Mouse (Mus musculus): Measurements from ENCODE around the gene Il17ra. TPM values are rescaled to one million over a fixed set of nuclear protein-coding genes. Genes with fewer than 3 reads are reported as not detected.

The Il17ra gene
- polyA plus RNA-seq, 1 experiment from 2014 or later: 9.3 TPM

DNA sequence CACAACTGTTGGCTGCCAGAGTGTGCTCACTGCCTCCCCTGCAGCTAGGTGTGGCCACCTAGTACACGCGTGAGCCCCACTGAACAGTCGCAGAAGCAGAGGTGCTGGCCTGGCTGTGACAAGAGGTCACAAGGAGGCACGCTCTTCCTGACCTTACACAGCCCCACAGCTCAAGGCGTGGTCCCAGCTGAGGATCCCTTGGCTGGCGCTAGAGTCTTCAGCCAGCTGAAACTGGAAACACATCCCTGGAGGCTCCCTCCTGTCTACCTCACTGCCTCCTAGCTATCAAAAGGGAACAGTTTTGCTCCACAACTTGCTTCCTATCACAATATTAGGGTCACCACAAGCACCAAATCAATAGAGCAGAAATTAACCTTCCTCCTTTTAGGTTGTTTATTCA, 48.2 kb downstream of the Il17ra start:
- Histone ChIP-seq H3K4me1 (replicated peaks) (peaks cover 53% of the 10 kb centered on the region), H3K9me3 (replicated peaks) (no peaks in the 10 kb centered on the region), H3K4me3 (replicated peaks) (no peak overlapping the region), H3K27ac (peak overlapping the region; percentile 16; the same call in 1 of the 2 replicates), H3K4me2 (no peak overlapping the region), H3K36me3 (peaks cover 33% of the 10 kb centered on the region), H3K27me3 (no peaks in the 10 kb centered on the region), H3K9ac (no peak overlapping the region)
- 83% methylated on average over 6 of the region's 6 CpGs for WGBS (ENCODE audit: insufficient replicate concordance)
- DNase-seq: no peak
- no peak for ATAC-seq (ENCODE audit: low read depth)

DNA sequence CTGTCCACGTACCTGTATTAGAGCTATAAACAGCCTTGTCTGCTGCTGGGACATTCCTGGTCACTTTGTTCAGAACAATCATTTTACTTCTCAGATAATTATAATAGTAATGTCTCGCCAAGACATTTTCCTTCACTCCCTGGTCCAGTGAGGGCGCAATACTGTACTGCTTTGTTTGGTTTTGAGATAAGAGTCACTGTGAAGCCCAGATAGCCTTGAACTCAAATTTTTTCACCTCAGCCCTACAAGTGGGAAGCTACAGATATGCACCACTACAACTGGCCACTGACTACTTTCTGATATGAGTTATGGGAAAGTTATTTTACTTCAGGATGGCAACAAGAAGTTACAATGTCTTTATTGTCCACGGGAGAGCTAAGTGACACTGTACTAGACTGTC, 53.4 kb downstream of the Il17ra start:
- Histone ChIP-seq H3K4me1 (replicated peaks) (peaks cover 62% of the 10 kb centered on the region), H3K4me3 (replicated peaks) (no peak overlapping the region), H3K27ac (peak overlapping the region; percentile 95), H3K36me3 (peaks cover 41% of the 10 kb centered on the region), H3K9ac (peak overlapping the region; percentile 65), H3K4me2 (peak overlapping the region; percentile 54), H3K27me3 (no peaks in the 10 kb centered on the region), H3K9me3 (replicated peaks) (no peaks in the 10 kb centered on the region)
- peak; percentile 90 for ATAC-seq (ENCODE audit: low read depth)
- DNase-seq: peak; percentile 74
- WGBS (ENCODE audit: insufficient replicate concordance): 25% methylated on average over 4 of the region's 4 CpGs

DNA sequence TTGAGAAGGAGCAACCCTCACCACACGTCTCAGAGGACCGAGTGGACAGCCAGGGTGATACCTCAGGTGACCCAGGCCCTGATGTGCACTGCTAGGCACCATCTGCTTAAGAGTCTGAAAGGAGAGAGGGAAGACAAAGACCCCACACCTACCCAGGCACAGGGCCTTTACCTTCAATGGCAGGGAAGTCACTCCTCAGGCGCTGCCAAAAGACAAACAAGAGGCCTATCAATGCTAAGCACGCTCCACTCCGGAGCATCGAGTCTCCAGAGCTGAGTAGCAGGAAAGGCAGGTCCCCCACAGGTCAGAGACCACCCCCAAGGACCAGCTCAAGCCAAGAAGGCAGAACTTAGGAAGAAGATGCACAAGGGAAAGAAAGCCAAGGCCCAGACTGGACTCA, 53.8 kb downstream of the Il17ra start:
- Histone ChIP-seq H3K4me2 (peak overlapping the region; percentile 54), H3K9ac (peak overlapping the region; percentile 65), H3K4me3 (replicated peaks) (no peak overlapping the region), H3K36me3 (peaks cover 41% of the 10 kb centered on the region), H3K27me3 (no peaks in the 10 kb centered on the region), H3K4me1 (replicated peaks) (peaks cover 59% of the 10 kb centered on the region), H3K27ac (peak overlapping the region; percentile 95), H3K9me3 (replicated peaks) (no peaks in the 10 kb centered on the region)
- 34% methylated on average over 6 of the region's 6 CpGs for whole genome bisulfite sequencing (ENCODE audit: insufficient replicate concordance)
- peak; percentile 69 for ATAC-seq (ENCODE audit: low read depth)
- no peak for DNase-seq

DNA sequence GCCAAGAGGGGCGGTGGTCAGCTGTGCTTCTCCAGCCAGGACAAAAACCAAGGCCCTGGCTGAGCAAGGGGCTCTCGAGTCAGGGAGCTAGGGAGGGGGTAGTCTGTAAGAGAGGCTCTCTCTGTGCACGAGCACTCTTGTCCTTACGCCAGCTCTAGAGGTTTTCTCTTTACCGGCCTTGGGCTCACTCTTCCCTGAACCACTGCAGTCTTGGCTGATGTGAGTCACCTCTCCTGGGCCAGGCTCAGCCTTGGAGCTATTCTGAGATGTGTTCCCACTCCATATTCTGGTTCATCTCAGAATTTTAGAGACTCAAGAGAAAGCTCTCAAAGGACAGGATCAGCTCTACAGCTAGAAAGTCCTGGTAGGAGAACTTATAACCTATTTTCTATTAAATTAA, 54.3 kb downstream of the Il17ra start:
- Histone ChIP-seq H3K4me3 (replicated peaks) (no peak overlapping the region), H3K27ac (peak overlapping the region; percentile 95), H3K27me3 (no peaks in the 10 kb centered on the region), H3K4me1 (replicated peaks) (peaks cover 59% of the 10 kb centered on the region), H3K4me2 (peak overlapping the region; percentile 54), H3K9me3 (replicated peaks) (no peaks in the 10 kb centered on the region), H3K9ac (peak overlapping the region; percentile 65), H3K36me3 (peaks cover 45% of the 10 kb centered on the region)
- 75% methylated on average over 5 of the region's 5 CpGs for WGBS (ENCODE audit: insufficient replicate concordance)
- no peak for ATAC-seq (ENCODE audit: low read depth)
- no peak for DNase-seq

DNA sequence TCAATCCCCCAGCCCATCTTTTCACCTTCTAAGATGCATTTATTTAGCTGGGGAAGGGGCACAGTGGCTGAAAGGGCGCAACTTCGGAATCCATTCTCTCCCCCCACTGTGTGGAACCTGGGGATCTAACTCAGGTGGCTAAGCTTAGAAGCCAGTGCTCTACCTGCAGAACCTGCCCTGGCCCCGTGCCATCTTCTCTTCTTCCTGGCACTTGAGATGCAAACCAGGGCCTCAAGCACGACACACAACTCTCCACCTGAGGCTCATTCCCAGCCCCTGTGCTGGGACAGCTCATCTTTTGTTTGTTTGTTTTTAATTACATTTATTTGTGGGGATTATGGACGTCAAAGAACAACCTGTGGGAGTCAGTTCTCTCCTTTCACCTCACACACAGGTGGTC, 56.6 kb downstream of the Il17ra start:
- Histone ChIP-seq H3K4me1 (replicated peaks) (peaks cover 39% of the 10 kb centered on the region), H3K9ac (no peak overlapping the region), H3K4me3 (replicated peaks) (no peak overlapping the region), H3K27ac (no peak overlapping the region), H3K9me3 (replicated peaks) (no peaks in the 10 kb centered on the region), H3K36me3 (peaks cover 43% of the 10 kb centered on the region), H3K27me3 (no peaks in the 10 kb centered on the region), H3K4me2 (no peak overlapping the region)
- ATAC-seq (ENCODE audit: low read depth): no peak
- no peak for DNase-seq
- WGBS (ENCODE audit: insufficient replicate concordance): 86% methylated on average over 5 of the region's 5 CpGs

DNA sequence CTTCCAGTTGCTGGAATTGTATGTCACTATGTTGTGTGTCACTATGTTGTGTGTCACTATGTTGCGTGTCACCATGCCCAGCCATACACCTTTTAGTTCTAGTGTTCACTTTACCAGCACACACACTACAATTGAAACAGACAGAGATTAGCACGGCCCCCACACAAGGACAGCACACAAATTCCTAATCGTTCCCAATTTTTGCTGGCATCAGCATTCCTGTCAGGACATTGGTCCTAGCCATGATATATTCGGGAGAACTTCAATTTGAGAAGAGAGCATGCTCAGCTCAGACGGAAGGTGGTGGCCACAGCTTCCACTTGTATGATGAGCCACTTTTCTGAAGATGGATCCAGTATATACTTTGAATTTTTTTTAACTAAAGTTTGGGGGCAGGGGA, 61.7 kb downstream of the Il17ra start:
- Histone ChIP-seq H3K36me3 (peaks cover 33% of the 10 kb centered on the region), H3K9me3 (replicated peaks) (no peaks in the 10 kb centered on the region), H3K4me3 (replicated peaks) (no peak overlapping the region), H3K27ac (no peak overlapping the region), H3K4me1 (replicated peaks) (peaks cover 16% of the 10 kb centered on the region), H3K27me3 (no peaks in the 10 kb centered on the region), H3K9ac (no peak overlapping the region), H3K4me2 (no peak overlapping the region)
- no peak for DNase-seq
- ATAC-seq (ENCODE audit: low read depth): no peak
- 82% methylated on average over 5 of the region's 5 CpGs for WGBS (ENCODE audit: insufficient replicate concordance)

DNA sequence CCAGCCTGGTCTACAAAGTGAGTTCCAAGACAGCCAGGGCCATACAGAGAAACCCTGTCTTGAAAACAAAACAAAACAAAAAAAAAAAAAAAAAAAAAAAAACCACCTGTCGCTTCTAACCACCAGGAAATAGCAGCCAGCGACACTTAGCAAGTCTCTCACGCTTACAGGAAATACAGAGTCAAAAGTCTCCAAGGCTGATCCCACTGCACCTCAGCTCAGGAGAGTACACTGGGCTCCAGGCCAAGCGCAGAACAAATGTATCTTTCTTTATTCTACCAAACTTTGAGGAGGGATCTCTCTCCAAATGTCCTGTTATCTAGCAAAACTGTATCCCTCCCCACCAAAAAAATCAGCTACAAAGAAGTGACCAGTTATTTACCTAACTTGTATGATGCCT, 66.1 kb downstream of the Il17ra start:
- no peak overlapping the region for H3K4me2 ChIP-seq
- H3K4me3 ChIP-seq (replicated peaks): no peak overlapping the region
- ATAC-seq (ENCODE audit: low read depth): no peak
- no peak overlapping the region for H3K27ac ChIP-seq
- WGBS (ENCODE audit: insufficient replicate concordance): 74% methylated on average over 4 of the region's 4 CpGs
- no peaks in the 10 kb centered on the region for H3K27me3 ChIP-seq
- no peak overlapping the region for H3K9ac ChIP-seq
- H3K9me3 ChIP-seq (replicated peaks): no peaks in the 10 kb centered on the region
- no peaks in the 10 kb centered on the region for H3K36me3 ChIP-seq
- no peak for DNase-seq
- H3K4me1 ChIP-seq (replicated peaks): peaks cover 35% of the 10 kb centered on the region

DNA sequence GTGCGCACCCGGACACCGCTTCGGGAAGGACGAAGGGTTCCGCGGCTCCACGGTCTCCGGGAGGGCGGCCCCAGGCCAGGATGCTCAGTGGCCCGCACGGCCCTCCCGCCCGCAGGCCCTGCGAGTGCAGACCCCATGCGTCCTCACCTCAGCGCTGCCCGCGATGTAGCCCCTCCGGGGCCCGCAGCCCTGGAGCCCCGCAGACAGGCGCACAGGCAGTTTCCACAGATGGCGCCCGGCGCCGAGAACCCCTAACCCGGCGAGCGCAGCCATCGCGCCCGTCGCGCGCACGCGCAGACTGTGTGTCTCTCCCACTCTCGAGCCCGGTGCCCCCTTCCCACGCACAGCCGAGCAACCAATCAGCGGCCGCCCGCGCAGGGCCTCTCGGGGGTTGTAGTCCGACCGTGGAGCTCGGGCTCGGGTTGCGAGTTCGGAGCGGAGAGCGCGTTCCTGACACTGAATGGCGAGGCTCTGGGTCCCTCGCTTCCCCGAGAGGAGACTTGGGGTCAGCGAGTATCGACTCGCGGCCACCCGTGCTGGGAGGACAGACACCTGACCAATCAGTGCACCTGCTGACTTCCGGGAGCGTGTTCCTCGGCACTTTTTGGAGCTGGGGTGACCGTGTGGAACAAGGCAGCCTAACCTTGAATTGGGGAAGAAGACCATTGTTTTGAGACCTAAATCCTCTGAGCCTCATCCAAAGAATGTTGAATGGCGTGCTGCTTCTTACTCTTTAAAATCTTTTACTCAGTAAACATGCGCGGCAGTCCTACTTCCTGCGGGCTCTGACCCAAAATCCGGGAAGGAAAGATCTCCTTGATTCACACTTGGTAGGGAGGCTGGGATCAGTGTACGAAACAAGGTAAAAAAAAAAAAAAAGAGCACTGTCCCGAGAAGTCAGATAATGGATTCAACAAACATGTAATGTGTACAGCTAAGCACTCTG, 68.2 kb downstream of the Il17ra start, which contains the start of gene Hdhd5:
TSS of gene Hdhd5 (minus strand) at position 300 of the 946 bp plus-strand sequence.
- peak within 1 kb of the TSS; percentile 80 for H3K4me2 ChIP-seq
- WGBS (ENCODE audit: insufficient replicate concordance): under 1% methylated on average over 75 of the region's 75 CpGs
- peak; percentile 87 for DNase-seq
- H3K4me3 ChIP-seq (replicated peaks): peak within 1 kb of the TSS; percentile 87
- peak within 1 kb of the TSS; percentile 81 for H3K9ac ChIP-seq
- H3K9me3 ChIP-seq (replicated peaks): no peaks in the 10 kb centered on the region
- no peaks in the 10 kb centered on the region for H3K27me3 ChIP-seq
- peaks cover 35% of the 10 kb centered on the region for H3K4me1 ChIP-seq (replicated peaks)
- no peaks in the 10 kb centered on the region for H3K36me3 ChIP-seq
- peak; percentile 96 for ATAC-seq (ENCODE audit: low read depth)
- H3K27ac ChIP-seq: peak within 1 kb of the TSS; percentile 47

DNA sequence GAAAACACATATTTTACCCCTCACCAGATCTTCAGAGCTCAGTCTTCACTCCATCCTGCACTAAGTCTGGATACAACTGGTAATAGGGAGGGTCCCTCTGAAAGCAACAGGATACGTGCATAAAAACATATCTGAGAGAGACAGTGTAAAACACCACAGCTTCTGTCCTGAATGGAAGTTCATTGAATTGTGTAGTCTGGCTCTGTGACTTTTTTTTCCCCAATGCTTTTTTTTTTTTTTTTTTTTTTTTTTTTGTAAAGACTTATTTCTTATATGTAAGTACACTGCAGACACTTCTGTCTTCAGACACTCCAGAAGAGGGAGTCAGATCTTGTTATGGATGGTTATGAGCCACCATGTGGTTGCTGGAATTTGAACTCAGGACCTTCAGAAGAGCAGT, 69.5 kb downstream of the Il17ra start:
- 73% methylated on average over 1 of the region's 1 CpGs for WGBS (ENCODE audit: insufficient replicate concordance)
- no peak for ATAC-seq (ENCODE audit: low read depth)
- Histone ChIP-seq H3K27me3 (no peaks in the 10 kb centered on the region), H3K4me3 (replicated peaks) (peak overlapping the region; percentile 87; the same call in 1 of the 2 replicates), H3K9me3 (replicated peaks) (no peaks in the 10 kb centered on the region), H3K27ac (no peak overlapping the region), H3K36me3 (no peaks in the 10 kb centered on the region), H3K9ac (no peak overlapping the region), H3K4me2 (peak overlapping the region; percentile 80), H3K4me1 (replicated peaks) (peaks cover 35% of the 10 kb centered on the region)
- DNase-seq: no peak

DNA sequence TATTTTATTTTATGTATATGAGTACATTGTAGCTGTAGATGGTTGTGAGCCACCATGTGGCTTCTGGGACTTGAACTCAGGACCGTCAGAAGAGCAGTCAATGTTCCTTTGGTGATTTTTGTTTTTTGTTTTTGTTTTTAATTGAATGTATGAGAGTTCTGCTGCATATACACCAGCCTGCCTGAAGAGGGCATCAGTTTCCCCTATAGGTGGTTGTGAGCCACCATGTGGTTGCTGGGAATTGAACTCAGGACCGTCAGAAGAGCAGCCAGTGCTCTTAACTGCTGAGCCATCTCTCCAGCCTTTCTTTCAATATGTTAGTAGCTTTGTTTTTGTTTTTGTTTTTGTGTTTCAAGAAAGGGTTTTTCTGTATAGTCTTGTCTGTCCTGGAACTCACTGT, 73.3 kb downstream of the Il17ra start:
- H3K27me3 ChIP-seq: no peaks in the 10 kb centered on the region
- no peaks in the 10 kb centered on the region for H3K36me3 ChIP-seq
- ATAC-seq (ENCODE audit: low read depth) (no peak), DNase-seq (no peak)
- H3K9me3 ChIP-seq (replicated peaks): no peaks in the 10 kb centered on the region
- H3K4me2 ChIP-seq: no peak overlapping the region
- H3K27ac ChIP-seq: no peak overlapping the region
- H3K4me1 ChIP-seq (replicated peaks): peaks cover 22% of the 10 kb centered on the region
- H3K9ac ChIP-seq: no peak overlapping the region
- H3K4me3 ChIP-seq (replicated peaks): no peak overlapping the region
- 64% methylated on average over 2 of the region's 2 CpGs for WGBS (ENCODE audit: insufficient replicate concordance)

All from liver, embryonic 13.5 days (tissue).